Mouse (Mus musculus): ENCODE measurements around the gene Cdk12. TPM values are rescaled to one million over a fixed set of nuclear protein-coding genes. Genes with fewer than 3 reads are reported as not detected.

The Cdk12 gene
- polyA plus RNA-seq, 1 experiment from 2014 or later = 14.6 TPM

GRCm38 (mm10) chr11:98296277-98296676, 93.4 kb downstream of the Cdk12 start:
- Histone ChIP-seq H3K4me1 (peaks cover 43% of the 10 kb centered on the region), H3K9me3 (replicated peaks) (no peaks in the 10 kb centered on the region), H3K27me3 (ENCODE audit: low read depth, poor library complexity, severe bottlenecking) (peaks cover 88% of the 10 kb centered on the region), H3K27ac (no peak overlapping the region), H3K36me3 (no peaks in the 10 kb centered on the region), H3K4me3 (no peak overlapping the region)
- 2% methylated on average over 5 of the region's 5 CpGs for whole genome bisulfite sequencing
- peak; percentile 71 for DNase-seq (ENCODE audit: low spot score)

GRCm38 (mm10) chr11:98296916-98297315, 94.1 kb downstream of the Cdk12 start:
- H3K27ac ChIP-seq = no peak overlapping the region
- DNase-seq (ENCODE audit: low spot score) = no peak
- no peak overlapping the region for H3K4me3 ChIP-seq
- no peaks in the 10 kb centered on the region for H3K9me3 ChIP-seq (replicated peaks)
- peaks cover 82% of the 10 kb centered on the region for H3K27me3 ChIP-seq (ENCODE audit: low read depth, poor library complexity, severe bottlenecking)
- H3K36me3 ChIP-seq = no peaks in the 10 kb centered on the region
- H3K4me1 ChIP-seq = peaks cover 43% of the 10 kb centered on the region
- WGBS = 72% methylated on average over 2 of the region's 2 CpGs

GRCm38 (mm10) chr11:98297778-98298177, 94.9 kb downstream of the Cdk12 start:
- DNase-seq (ENCODE audit: low spot score) = no peak
- H3K4me1 ChIP-seq = peaks cover 43% of the 10 kb centered on the region
- H3K27ac ChIP-seq = no peak overlapping the region
- H3K36me3 ChIP-seq = no peaks in the 10 kb centered on the region
- H3K27me3 ChIP-seq (ENCODE audit: low read depth, poor library complexity, severe bottlenecking) = peaks cover 80% of the 10 kb centered on the region
- no peaks in the 10 kb centered on the region for H3K9me3 ChIP-seq (replicated peaks)
- no peak overlapping the region for H3K4me3 ChIP-seq
- 15% methylated on average over 7 of the region's 7 CpGs for WGBS

- peaks cover 82% of the 10 kb centered on the region for H3K27me3 ChIP-seq (ENCODE audit: low read depth, poor library complexity, severe bottlenecking)
- WGBS = 17% methylated on average over 10 of the region's 10 CpGs
- no peaks in the 10 kb centered on the region for H3K9me3 ChIP-seq (replicated peaks)
- no peaks in the 10 kb centered on the region for H3K36me3 ChIP-seq
- no peak overlapping the region for H3K27ac ChIP-seq
- no peak overlapping the region for H3K4me3 ChIP-seq
- DNase-seq (ENCODE audit: low spot score) = no peak
- H3K4me1 ChIP-seq = peaks cover 43% of the 10 kb centered on the region
Measured at GRCm38 (mm10) chr11:98298484-98299205, 95.8 kb downstream of the Cdk12 start.

- H3K4me3 ChIP-seq = no peak overlapping the region
- H3K9me3 ChIP-seq (replicated peaks) = no peaks in the 10 kb centered on the region
- DNase-seq (ENCODE audit: low spot score) = peak; percentile 87
- H3K27me3 ChIP-seq (ENCODE audit: low read depth, poor library complexity, severe bottlenecking) = peaks cover 85% of the 10 kb centered on the region
- WGBS = 1% methylated on average over 26 of the region's 26 CpGs
- H3K4me1 ChIP-seq = peaks cover 4% of the 10 kb centered on the region; the same call in 1 of the 2 replicates
- no peaks in the 10 kb centered on the region for H3K36me3 ChIP-seq
- no peak overlapping the region for H3K27ac ChIP-seq
Measured at GRCm38 (mm10) chr11:98313790-98314323, 111.0 kb downstream of the Cdk12 start.

GRCm38 (mm10) chr11:98317479-98317878, 114.6 kb downstream of the Cdk12 start:
- 3% methylated on average over 7 of the region's 7 CpGs for WGBS
- peaks cover 4% of the 10 kb centered on the region; the same call in 1 of the 2 replicates for H3K4me1 ChIP-seq
- H3K27ac ChIP-seq = no peak overlapping the region
- H3K27me3 ChIP-seq (ENCODE audit: low read depth, poor library complexity, severe bottlenecking) = peaks cover 99% of the 10 kb centered on the region
- no peak for DNase-seq (ENCODE audit: low spot score)
- no peaks in the 10 kb centered on the region for H3K36me3 ChIP-seq
- H3K9me3 ChIP-seq (replicated peaks) = no peaks in the 10 kb centered on the region
- no peak overlapping the region for H3K4me3 ChIP-seq

- H3K27ac ChIP-seq = no peak overlapping the region
- no peaks in the 10 kb centered on the region for H3K9me3 ChIP-seq (replicated peaks)
- H3K4me3 ChIP-seq = no peak overlapping the region
- peaks cover 100% of the 10 kb centered on the region for H3K27me3 ChIP-seq (ENCODE audit: low read depth, poor library complexity, severe bottlenecking)
- no peak for DNase-seq (ENCODE audit: low spot score)
- no peaks in the 10 kb centered on the region for H3K36me3 ChIP-seq
- H3K4me1 ChIP-seq = peaks cover 4% of the 10 kb centered on the region; the same call in 1 of the 2 replicates
- 1% methylated on average over 14 of the region's 14 CpGs for WGBS
Measured at GRCm38 (mm10) chr11:98318421-98319116, 115.7 kb downstream of the Cdk12 start.

- Histone ChIP-seq H3K36me3 (no peaks in the 10 kb centered on the region), H3K27ac (no peak overlapping the region), H3K4me3 (no peak overlapping the region), H3K27me3 (ENCODE audit: low read depth, poor library complexity, severe bottlenecking) (peaks cover 100% of the 10 kb centered on the region), H3K9me3 (replicated peaks) (no peaks in the 10 kb centered on the region), H3K4me1 (no peaks in the 10 kb centered on the region)
- 4% methylated on average over 15 of the region's 15 CpGs for WGBS
- no peak for DNase-seq (ENCODE audit: low spot score)
Measured at GRCm38 (mm10) chr11:98319120-98319519, 116.3 kb downstream of the Cdk12 start.

GRCm38 (mm10) chr11:98319544-98319943, 116.7 kb downstream of the Cdk12 start:
- 16% methylated on average over 4 of the region's 4 CpGs for WGBS
- no peak for DNase-seq (ENCODE audit: low spot score)
- H3K27ac ChIP-seq = no peak overlapping the region

GRCm38 (mm10) chr11:98319944-98320343, 117.1 kb downstream of the Cdk12 start:
- no peaks in the 10 kb centered on the region for H3K36me3 ChIP-seq
- no peak overlapping the region for H3K27ac ChIP-seq
- no peak for DNase-seq (ENCODE audit: low spot score)
- no peak overlapping the region for H3K4me3 ChIP-seq
- H3K4me1 ChIP-seq = no peaks in the 10 kb centered on the region
- 7% methylated on average over 2 of the region's 2 CpGs for WGBS
- no peaks in the 10 kb centered on the region for H3K9me3 ChIP-seq (replicated peaks)
- peaks cover 100% of the 10 kb centered on the region for H3K27me3 ChIP-seq (ENCODE audit: low read depth, poor library complexity, severe bottlenecking)

More at GRCm38 (mm10) chr11:98319544-98319943, 116.7 kb downstream of the Cdk12 start:
- Histone ChIP-seq H3K4me1 (no peaks in the 10 kb centered on the region), H3K4me3 (no peak overlapping the region), H3K27me3 (ENCODE audit: low read depth, poor library complexity, severe bottlenecking) (peaks cover 100% of the 10 kb centered on the region), H3K36me3 (no peaks in the 10 kb centered on the region), H3K9me3 (replicated peaks) (no peaks in the 10 kb centered on the region)

GRCm38 (mm10) chr11:98320381-98320780, 117.5 kb downstream of the Cdk12 start:
- 10% methylated on average over 12 of the region's 12 CpGs for WGBS
- H3K27me3 ChIP-seq (ENCODE audit: low read depth, poor library complexity, severe bottlenecking) = peaks cover 100% of the 10 kb centered on the region

GRCm38 (mm10) chr11:98320806-98321676, 118.2 kb downstream of the Cdk12 start:
- no peaks in the 10 kb centered on the region for H3K9me3 ChIP-seq (replicated peaks)
- H3K4me3 ChIP-seq = no peak overlapping the region
- H3K4me1 ChIP-seq = no peaks in the 10 kb centered on the region
- H3K36me3 ChIP-seq = no peaks in the 10 kb centered on the region
- no peak overlapping the region for H3K27ac ChIP-seq
- H3K27me3 ChIP-seq (ENCODE audit: low read depth, poor library complexity, severe bottlenecking) = peaks cover 100% of the 10 kb centered on the region
- DNase-seq (ENCODE audit: low spot score) = no peak
- 2% methylated on average over 30 of the region's 30 CpGs for WGBS

More at GRCm38 (mm10) chr11:98320381-98320780, 117.5 kb downstream of the Cdk12 start:
- Histone ChIP-seq H3K9me3 (replicated peaks) (no peaks in the 10 kb centered on the region), H3K36me3 (no peaks in the 10 kb centered on the region), H3K4me3 (no peak overlapping the region), H3K27ac (no peak overlapping the region), H3K4me1 (no peaks in the 10 kb centered on the region)
- DNase-seq (ENCODE audit: low spot score) = no peak
